Mouse (Mus musculus) forebrain, embryonic 12.5 days (tissue): ENCODE results near the gene Ghitm. TPM values are rescaled to one million over a fixed set of nuclear protein-coding genes. Genes with fewer than 3 reads are reported as not detected.

Experiments
- ATAC-seq: fragments of 200-750 bp; cut with Nextera tagmentation; 2 replicates; pipeline ENCODE4 v1.8.0; 2017; ENCODE audit warnings: moderate TSS enrichment; ENCODE audit not compliant: low FRiP score
- H3K27ac ChIP-seq: fragments of 300-500 bp; sonication (generic); 2 replicates; pipeline ENCODE4 v1.5.1; 2016; ENCODE audit warnings: mild to moderate bottlenecking
- H3K27me3 ChIP-seq: fragments of 300-500 bp; sonication (generic); 2 replicates; pipeline ENCODE4 v1.6.1; 2016; ENCODE audit warnings: mild to moderate bottlenecking
- H3K36me3 ChIP-seq: fragments of 300-500 bp; sonication (generic); replicated peaks from 2 replicates; pipeline ENCODE4 v1.6.1; 2016; ENCODE audit warnings: mild to moderate bottlenecking
- H3K4me1 ChIP-seq: fragments of 300-500 bp; sonication (generic); 2 replicates; pipeline ENCODE4 v1.6.1; 2016
- H3K4me2 ChIP-seq: fragments of 300-500 bp; sonication (generic); 2 replicates; pipeline ENCODE4 v1.6.1; 2016; ENCODE audit warnings: mild to moderate bottlenecking, moderate library complexity
- H3K4me3 ChIP-seq: fragments of 300-500 bp; sonication (generic); replicated peaks from 2 replicates; pipeline ENCODE4 v1.5.1; 2016; ENCODE audit warnings: mild to moderate bottlenecking
- H3K9ac ChIP-seq: fragments of 300-500 bp; sonication (generic); 2 replicates; pipeline ENCODE4 v1.6.1; 2016; ENCODE audit warnings: mild to moderate bottlenecking
- H3K9me3 ChIP-seq: fragments of 300-500 bp; sonication (generic); 2 replicates; pipeline ENCODE4 v1.6.1; 2016
- WGBS: fragments of 180-500 bp; shearing (Covaris S2); methylation state at CpG from one replicate; pipeline ENCODE4 v1.1.7; 2016; 5-methylcytosine and 5-hydroxymethylcytosine counted together
- polyA plus RNA-seq: library from polyadenylated mRNA; unstranded; fragments of >200 nt; fragmentation: Nextera tagmentation; extraction: Ambion mirVana; gene quantifications from 2 replicates; pipeline ENCODE4 v1.2.1, GENCODE M21; 2016

Ghitm gene
- polyA plus RNA-seq, 1 experiment from 2014 or later = 171 TPM

- Histone ChIP-seq H3K36me3 (peaks cover 26% of the 10 kb centered on the region), H3K27ac (peak overlapping the region; percentile 73), H3K9me3 (no peaks in the 10 kb centered on the region), H3K9ac (peak overlapping the region; percentile 84), H3K27me3 (no peaks in the 10 kb centered on the region), H3K4me3 (peak overlapping the region; percentile 85), H3K4me1 (peaks cover 8% of the 10 kb centered on the region), H3K4me2 (peak overlapping the region; percentile 64)
- no peak for ATAC-seq
- WGBS = 2% methylated on average over 40 of the region's 40 CpGs
Measured at GRCm38 (mm10) chr14:37134304-37135126, 557 bp downstream of the Ghitm start.

- Histone ChIP-seq H3K4me2 (no peak overlapping the region), H3K9me3 (no peaks in the 10 kb centered on the region), H3K9ac (no peak overlapping the region), H3K4me3 (no peak overlapping the region), H3K36me3 (peaks cover 73% of the 10 kb centered on the region), H3K27ac (no peak overlapping the region), H3K27me3 (no peaks in the 10 kb centered on the region), H3K4me1 (no peaks in the 10 kb centered on the region)
- WGBS = 50% methylated on average over 4 of the region's 4 CpGs
- no peak for ATAC-seq
Measured at GRCm38 (mm10) chr14:37127652-37128051, 7.4 kb downstream of the Ghitm start.

- 98% methylated on average over 4 of the region's 4 CpGs for WGBS
Measured at GRCm38 (mm10) chr14:37119233-37119632, 15.8 kb downstream of the Ghitm start.

GRCm38 (mm10) chr14:37113922-37114321 is 21.1 kb downstream of the Ghitm start, which contains the start of gene 2610528A11Rik:
Gene 2610528A11Rik, minus strand, starts transcription at chr14:37114022.
- 68% methylated on average over 3 of the region's 3 CpGs for WGBS
- no peak within 1 kb of the TSS for H3K27ac ChIP-seq
- no peak for ATAC-seq
- no peaks in the 10 kb centered on the region for H3K27me3 ChIP-seq
- H3K36me3 ChIP-seq = no peaks in the 10 kb centered on the region
- H3K4me3 ChIP-seq = no peak within 1 kb of the TSS
- no peak within 1 kb of the TSS for H3K9ac ChIP-seq
- H3K4me1 ChIP-seq = no peaks in the 10 kb centered on the region
- H3K9me3 ChIP-seq = no peaks in the 10 kb centered on the region
- no peak within 1 kb of the TSS for H3K4me2 ChIP-seq

More at GRCm38 (mm10) chr14:37119233-37119632, 15.8 kb downstream of the Ghitm start:
- Histone ChIP-seq H3K27ac (no peak overlapping the region), H3K4me2 (no peak overlapping the region), H3K9me3 (no peaks in the 10 kb centered on the region), H3K36me3 (peaks cover 32% of the 10 kb centered on the region), H3K9ac (no peak overlapping the region), H3K4me3 (no peak overlapping the region), H3K4me1 (no peaks in the 10 kb centered on the region), H3K27me3 (no peaks in the 10 kb centered on the region)
- ATAC-seq = no peak

GRCm38 (mm10) chr14:37112931-37113330 is 22.1 kb downstream of the Ghitm start:
- no peaks in the 10 kb centered on the region for H3K4me1 ChIP-seq
- H3K36me3 ChIP-seq = no peaks in the 10 kb centered on the region
- no peak overlapping the region for H3K4me3 ChIP-seq
- 92% methylated on average over 7 of the region's 7 CpGs for WGBS
- H3K27me3 ChIP-seq = no peaks in the 10 kb centered on the region
- ATAC-seq = no peak
- no peak overlapping the region for H3K9ac ChIP-seq
- H3K27ac ChIP-seq = no peak overlapping the region
- H3K4me2 ChIP-seq = no peak overlapping the region
- H3K9me3 ChIP-seq = no peaks in the 10 kb centered on the region

- Histone ChIP-seq H3K27ac (no peak overlapping the region), H3K4me1 (no peaks in the 10 kb centered on the region), H3K36me3 (no peaks in the 10 kb centered on the region), H3K9me3 (no peaks in the 10 kb centered on the region), H3K4me3 (no peak overlapping the region), H3K27me3 (no peaks in the 10 kb centered on the region), H3K9ac (no peak overlapping the region), H3K4me2 (no peak overlapping the region)
- ATAC-seq = no peak
Measured at GRCm38 (mm10) chr14:37111371-37111770, 23.7 kb downstream of the Ghitm start.

GRCm38 (mm10) chr14:37110456-37110855 is 24.6 kb downstream of the Ghitm start:
- H3K27me3 ChIP-seq = no peaks in the 10 kb centered on the region
- H3K4me2 ChIP-seq = no peak overlapping the region
- no peak overlapping the region for H3K4me3 ChIP-seq
- no peaks in the 10 kb centered on the region for H3K4me1 ChIP-seq
- no peaks in the 10 kb centered on the region for H3K9me3 ChIP-seq
- 94% methylated on average over 2 of the region's 2 CpGs for WGBS
- no peak overlapping the region for H3K27ac ChIP-seq
- no peak for ATAC-seq
- H3K9ac ChIP-seq = no peak overlapping the region
- H3K36me3 ChIP-seq = no peaks in the 10 kb centered on the region

GRCm38 (mm10) chr14:37109975-37110374 is 25.1 kb downstream of the Ghitm start:
- H3K4me2 ChIP-seq = no peak overlapping the region
- H3K4me3 ChIP-seq = no peak overlapping the region
- no peaks in the 10 kb centered on the region for H3K9me3 ChIP-seq
- H3K9ac ChIP-seq = no peak overlapping the region
- H3K36me3 ChIP-seq = no peaks in the 10 kb centered on the region
- no peak overlapping the region for H3K27ac ChIP-seq
- ATAC-seq = no peak
- WGBS = 78% methylated on average over 9 of the region's 9 CpGs
- no peaks in the 10 kb centered on the region for H3K27me3 ChIP-seq
- no peaks in the 10 kb centered on the region for H3K4me1 ChIP-seq

- 90% methylated on average over 8 of the region's 8 CpGs for WGBS
- ATAC-seq = no peak
Measured at GRCm38 (mm10) chr14:37109460-37109859, 25.6 kb downstream of the Ghitm start.

GRCm38 (mm10) chr14:37105846-37106245 is 29.2 kb downstream of the Ghitm start:
- H3K9ac ChIP-seq = no peak overlapping the region
- H3K4me3 ChIP-seq = no peak overlapping the region
- 0 out of 2 replicates have a peak, but pooled peaks have one; percentile 39 for ATAC-seq
- H3K4me1 ChIP-seq = no peaks in the 10 kb centered on the region
- H3K27ac ChIP-seq = no peak overlapping the region
- no peaks in the 10 kb centered on the region for H3K36me3 ChIP-seq
- 41% methylated on average over 7 of the region's 7 CpGs for WGBS
- H3K4me2 ChIP-seq = no peak overlapping the region
- H3K9me3 ChIP-seq = no peaks in the 10 kb centered on the region
- no peaks in the 10 kb centered on the region for H3K27me3 ChIP-seq

More at GRCm38 (mm10) chr14:37109460-37109859, 25.6 kb downstream of the Ghitm start:
- no peak overlapping the region for H3K4me3 ChIP-seq
- H3K27me3 ChIP-seq = no peaks in the 10 kb centered on the region
- no peaks in the 10 kb centered on the region for H3K4me1 ChIP-seq
- H3K36me3 ChIP-seq = no peaks in the 10 kb centered on the region
- H3K4me2 ChIP-seq = no peak overlapping the region
- no peak overlapping the region for H3K9ac ChIP-seq
- no peak overlapping the region for H3K27ac ChIP-seq
- H3K9me3 ChIP-seq = no peaks in the 10 kb centered on the region

GRCm38 (mm10) chr14:37104747-37105146 is 30.3 kb downstream of the Ghitm start:
- 75% methylated on average over 5 of the region's 5 CpGs for WGBS
- Histone ChIP-seq H3K4me3 (no peak overlapping the region), H3K27ac (no peak overlapping the region), H3K9me3 (no peaks in the 10 kb centered on the region), H3K36me3 (no peaks in the 10 kb centered on the region), H3K4me2 (no peak overlapping the region), H3K4me1 (no peaks in the 10 kb centered on the region), H3K27me3 (peaks cover 1% of the 10 kb centered on the region; the same call in 1 of the 2 replicates), H3K9ac (no peak overlapping the region)
- ATAC-seq = no peak

GRCm38 (mm10) chr14:37102484-37102883 is 32.6 kb downstream of the Ghitm start:
- WGBS = 86% methylated on average over 3 of the region's 3 CpGs
- no peak overlapping the region for H3K27ac ChIP-seq
- no peak overlapping the region for H3K4me3 ChIP-seq
- peaks cover 24% of the 10 kb centered on the region for H3K27me3 ChIP-seq
- peaks cover 11% of the 10 kb centered on the region for H3K4me1 ChIP-seq
- no peaks in the 10 kb centered on the region for H3K36me3 ChIP-seq
- H3K9me3 ChIP-seq = no peaks in the 10 kb centered on the region
- no peak for ATAC-seq
- no peak overlapping the region for H3K4me2 ChIP-seq
- no peak overlapping the region for H3K9ac ChIP-seq

GRCm38 (mm10) chr14:37101531-37101930 is 33.5 kb downstream of the Ghitm start:
- Histone ChIP-seq H3K4me1 (peaks cover 11% of the 10 kb centered on the region), H3K9me3 (no peaks in the 10 kb centered on the region), H3K4me3 (no peak overlapping the region), H3K36me3 (no peaks in the 10 kb centered on the region), H3K27ac (no peak overlapping the region), H3K4me2 (no peak overlapping the region), H3K27me3 (peaks cover 33% of the 10 kb centered on the region), H3K9ac (no peak overlapping the region)
- ATAC-seq = no peak
- 85% methylated on average over 5 of the region's 5 CpGs for WGBS
